Mouse (Mus musculus) heart, adult 18-20 months (tissue): ENCODE measurements around the gene Gpank1. TPM values are rescaled to one million over a fixed set of nuclear protein-coding genes. Genes with fewer than 3 reads are reported as not detected.

Source experiments
- DNase-seq, 2 experiments: peaks; one replicate each; pipeline ENCODE4 v3.0.0; 2021 to 2022; ENCODE audit warnings: mixed read lengths in 1 of 2
- total RNA-seq, 2 experiments: library from RNA; stranded (reverse); gene quantifications; 2 replicates each; pipeline ENCODE4 v1.2.3; 2021

Gene Gpank1
- total RNA-seq, 2 experiments from 2014 or later = 7.3 to 10.5 TPM

DNA sequence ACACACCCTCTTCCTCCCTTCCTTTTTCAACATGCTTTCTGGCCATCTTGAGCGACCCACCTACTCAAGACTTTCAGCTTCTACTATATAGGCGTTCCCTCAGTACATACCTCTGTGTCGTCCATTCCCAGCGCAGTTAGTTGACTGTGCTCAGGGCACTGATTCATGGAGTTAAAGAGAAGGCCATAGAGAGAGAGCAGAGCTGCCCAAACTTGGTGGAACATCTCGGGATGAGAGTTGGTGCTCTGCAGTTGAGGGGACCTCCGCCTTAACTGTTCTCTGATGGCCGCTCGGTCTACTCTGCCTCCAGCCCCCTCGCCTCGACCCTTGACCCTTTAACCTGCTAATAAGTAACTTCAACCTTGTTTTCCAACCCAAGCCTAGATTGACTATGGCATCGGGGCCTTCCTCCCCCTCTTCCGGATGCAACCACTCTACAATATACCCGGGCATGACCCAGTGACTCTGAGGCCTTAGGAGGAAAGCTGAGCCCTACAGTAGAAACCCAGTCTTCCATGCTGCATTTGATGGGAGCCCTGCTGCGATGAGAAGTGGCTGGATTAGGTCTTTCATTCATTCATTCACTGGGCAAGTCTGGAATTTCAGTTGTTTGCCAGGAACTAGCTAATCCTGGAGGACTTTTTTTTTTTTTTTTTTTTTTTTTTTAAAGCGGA, 10.4 kb downstream of the Gpank1 start, which contains the start of gene Apom:
Gene Apom, minus strand, starts transcription at position 551 of the 674 bp plus-strand sequence.
- no peak for DNase-seq

DNA sequence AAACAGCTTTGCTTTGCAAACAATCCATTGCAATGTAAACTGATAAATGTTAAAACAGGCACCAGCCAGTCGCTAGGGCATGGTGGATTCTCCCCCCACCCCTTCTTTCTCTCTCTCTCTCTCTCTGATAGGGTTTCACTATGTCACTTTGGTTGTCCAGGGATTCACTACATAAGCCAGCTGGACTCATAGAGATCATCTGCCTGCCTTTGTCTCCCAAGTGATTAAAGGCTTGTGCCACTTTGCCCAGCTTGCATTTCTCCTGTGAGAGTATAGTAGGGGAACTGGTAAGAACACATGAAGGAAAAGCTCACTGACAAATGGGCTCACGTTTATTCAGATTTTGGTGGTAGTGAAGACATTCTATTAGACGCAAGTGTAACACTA, 10.9 kb downstream of the Gpank1 start:
- DNase-seq = no peak

DNA sequence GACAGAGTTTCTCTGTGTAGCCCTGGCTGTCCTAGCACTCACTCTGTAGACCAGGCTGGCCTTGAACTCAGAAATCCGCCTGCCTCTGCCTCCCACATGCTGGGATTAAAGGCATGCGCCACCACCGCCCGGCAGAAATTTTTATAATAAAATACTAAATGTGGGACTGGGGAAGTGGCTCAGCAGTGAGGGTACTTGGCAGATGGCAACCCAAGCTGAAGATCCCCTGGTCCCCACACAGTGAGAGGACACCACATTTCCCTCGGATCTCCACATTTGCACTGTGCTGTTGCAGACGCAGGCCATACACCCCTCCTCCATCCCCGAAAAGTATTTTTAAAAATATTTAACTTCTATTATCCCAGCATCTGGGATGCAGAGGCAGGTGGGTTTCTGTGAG, 12.3 kb downstream of the Gpank1 start:
- no peak for DNase-seq

DNA sequence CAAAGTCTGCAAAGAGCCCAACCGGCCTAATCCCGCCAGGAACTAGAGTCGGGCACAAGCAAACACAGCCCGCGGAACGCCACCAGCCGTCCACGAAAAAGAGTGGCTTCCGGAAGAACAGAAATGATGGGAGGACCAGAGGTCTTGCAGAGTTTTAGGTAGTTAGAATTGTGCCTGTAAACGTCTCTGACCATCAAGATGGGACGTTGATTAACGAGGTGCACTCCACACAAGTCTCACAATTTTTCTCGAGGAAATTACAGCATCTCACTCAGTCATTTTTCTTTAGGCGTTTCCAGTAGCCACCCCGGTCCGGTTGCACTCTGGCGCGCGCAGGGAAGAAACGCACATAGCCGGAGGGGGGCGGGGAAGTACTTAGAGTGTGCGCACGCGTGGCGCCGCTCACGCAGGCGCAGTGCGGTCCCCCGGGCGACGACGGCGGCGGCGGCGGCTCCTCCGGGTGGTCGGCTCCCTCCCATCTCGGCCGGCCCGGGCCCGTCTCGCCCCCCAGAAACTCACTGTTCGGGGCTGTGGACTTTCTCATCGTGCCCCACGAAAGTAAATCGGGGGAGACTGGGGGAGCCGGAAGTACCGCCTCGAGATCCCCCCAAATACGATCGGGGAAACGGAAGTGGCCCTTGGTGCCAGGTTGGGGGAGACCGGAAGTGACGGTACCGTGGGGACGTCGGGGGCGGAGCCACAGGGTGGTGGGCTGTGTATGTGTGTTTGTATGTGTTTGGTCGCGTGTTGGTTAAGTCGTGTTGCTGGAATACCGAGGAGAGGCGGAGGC, 13.7 kb downstream of the Gpank1 start, which contains the start of gene Bag6:
Gene Bag6, plus strand, starts transcription at position 378 of the 790 bp plus-strand sequence.
- DNase-seq = peak; percentile 95 to 98

DNA sequence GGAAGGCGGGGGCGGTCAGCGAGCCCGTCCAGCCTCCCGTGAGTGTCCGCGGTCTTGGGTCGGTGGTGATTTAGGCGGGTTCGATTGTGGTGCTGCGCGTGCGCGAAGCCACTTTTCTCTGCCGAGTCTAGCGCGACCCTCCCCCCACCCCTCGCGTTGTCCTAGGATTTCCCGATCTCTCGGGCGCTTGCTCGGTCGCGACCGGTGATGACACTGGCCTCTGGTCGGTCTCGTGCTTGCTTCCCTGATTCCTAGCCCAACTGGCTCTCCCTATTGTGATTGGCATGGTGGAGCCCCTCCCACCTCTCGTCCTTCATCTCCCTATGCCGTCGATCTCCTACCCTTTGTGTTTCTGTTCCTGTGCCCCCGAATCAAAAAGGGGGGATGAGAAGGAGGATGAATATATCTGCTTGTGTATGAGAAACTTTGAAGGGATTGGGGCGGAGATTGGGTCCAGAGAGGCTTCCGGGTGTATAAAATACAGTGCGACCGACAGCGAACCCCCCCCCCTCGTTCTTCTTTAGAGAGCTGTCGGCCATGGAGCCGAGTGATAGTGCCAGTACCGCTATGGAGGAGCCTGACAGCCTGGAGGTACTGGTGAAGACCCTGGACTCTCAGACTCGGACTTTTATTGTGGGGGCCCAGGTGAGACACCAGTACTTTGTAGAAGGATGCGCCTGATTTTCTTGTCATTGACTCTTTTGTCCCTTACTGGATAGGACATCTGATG, 14.5 kb downstream of the Gpank1 start:
- no peak for DNase-seq

DNA sequence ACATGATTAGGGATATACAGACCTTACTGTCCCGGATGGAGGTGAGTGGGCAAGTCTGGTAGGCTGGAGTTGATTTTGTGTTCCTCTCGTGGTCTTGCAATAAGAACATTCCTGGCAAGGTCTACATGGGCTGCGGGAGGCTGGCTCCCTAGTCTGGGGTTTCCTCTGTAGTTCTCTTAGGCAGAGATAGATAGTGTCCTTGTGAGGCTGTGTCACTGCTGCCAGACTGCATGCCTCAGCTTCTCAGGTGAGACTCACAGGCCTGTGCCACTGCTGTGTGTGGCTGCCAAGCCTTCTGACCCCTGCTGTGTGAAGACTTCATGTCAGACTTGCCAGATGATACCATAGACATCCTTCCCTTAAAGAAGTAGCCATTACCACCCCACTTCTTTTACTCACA, 18.0 kb downstream of the Gpank1 start:
- DNase-seq = no peak

DNA sequence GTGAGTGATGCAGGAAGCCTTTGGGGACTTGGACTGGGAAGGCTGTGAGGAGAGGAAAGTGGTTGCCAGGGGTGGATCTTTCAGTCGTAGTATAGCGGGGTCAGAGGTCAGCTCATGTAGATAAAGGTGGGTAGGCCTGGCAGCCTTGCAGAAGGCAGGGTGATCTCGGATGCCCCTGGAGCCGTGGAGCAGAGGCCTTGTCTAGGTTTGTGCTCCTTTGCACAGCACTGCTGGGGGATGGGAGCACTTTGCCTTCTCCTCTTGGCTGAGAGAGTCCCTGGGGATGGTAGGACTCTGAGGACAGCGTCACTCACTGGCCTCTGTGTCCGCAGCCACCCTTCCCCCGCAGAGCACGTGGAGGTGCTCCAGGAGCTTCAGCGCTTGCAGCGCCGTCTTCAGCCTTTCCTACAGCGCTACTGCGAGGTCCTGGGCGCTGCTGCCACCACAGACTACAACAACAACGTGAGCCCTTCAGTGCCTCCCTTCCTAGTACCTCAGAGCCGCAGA, 19.3 kb downstream of the Gpank1 start:
- DNase-seq = no peak

DNA sequence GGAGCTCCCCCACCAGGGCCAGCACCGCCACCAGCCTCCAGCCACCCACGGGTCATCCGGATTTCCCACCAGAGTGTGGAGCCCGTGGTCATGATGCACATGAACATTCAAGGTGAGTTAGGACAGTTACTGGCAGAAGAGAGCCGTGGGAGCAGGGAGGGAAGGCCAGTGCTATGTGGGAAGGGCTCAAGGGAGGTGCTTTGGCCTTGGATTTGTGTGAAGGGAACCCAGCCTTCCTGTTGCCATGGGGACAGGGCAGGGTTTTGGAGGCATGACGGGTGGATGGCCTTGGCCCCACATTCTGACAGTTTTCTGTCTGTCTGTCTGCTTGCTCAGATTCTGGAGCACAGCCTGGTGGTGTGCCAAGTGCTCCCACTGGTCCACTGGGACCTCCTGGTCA, 20.7 kb downstream of the Gpank1 start:
- no peak for DNase-seq

DNA sequence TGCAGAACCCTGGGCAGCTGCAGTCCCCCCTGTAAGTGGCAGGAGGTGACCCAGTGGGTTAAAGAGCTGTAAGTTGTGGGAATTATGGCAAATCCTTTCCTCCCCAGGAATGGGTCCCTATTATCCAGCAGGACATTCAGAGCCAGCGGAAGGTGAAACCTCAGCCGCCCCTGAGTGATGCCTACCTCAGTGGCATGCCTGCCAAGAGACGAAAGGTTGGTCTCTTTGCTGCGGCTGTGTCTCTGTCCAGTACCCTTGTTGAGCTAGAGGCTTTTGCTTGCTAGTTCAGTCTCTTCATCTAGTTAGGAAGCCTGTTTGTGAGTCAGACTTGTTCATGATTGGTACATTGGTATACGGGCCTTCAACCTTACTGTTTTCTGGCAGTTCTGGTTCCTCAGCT, 24.9 kb downstream of the Gpank1 start:
- DNase-seq = no peak

DNA sequence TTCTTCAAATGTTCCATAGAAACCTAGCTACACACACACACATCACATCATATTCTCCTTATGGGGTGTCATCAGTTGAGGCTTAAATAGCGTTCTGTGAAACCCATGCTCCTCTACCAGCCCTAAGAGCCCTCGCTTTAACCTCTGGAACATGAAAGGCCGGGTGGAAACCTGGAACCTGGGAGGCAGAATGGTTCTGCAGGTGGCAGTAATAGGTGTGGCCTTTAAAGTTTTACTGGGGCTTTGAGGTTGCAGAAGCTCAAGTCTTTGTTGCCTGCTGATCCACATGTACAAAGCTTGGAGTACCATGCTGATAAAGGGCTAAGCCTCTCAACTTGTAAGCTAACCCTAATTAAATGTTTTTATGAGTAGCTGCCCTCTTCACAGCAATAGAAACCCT, 26.1 kb downstream of the Gpank1 start:
- no peak for DNase-seq

DNA sequence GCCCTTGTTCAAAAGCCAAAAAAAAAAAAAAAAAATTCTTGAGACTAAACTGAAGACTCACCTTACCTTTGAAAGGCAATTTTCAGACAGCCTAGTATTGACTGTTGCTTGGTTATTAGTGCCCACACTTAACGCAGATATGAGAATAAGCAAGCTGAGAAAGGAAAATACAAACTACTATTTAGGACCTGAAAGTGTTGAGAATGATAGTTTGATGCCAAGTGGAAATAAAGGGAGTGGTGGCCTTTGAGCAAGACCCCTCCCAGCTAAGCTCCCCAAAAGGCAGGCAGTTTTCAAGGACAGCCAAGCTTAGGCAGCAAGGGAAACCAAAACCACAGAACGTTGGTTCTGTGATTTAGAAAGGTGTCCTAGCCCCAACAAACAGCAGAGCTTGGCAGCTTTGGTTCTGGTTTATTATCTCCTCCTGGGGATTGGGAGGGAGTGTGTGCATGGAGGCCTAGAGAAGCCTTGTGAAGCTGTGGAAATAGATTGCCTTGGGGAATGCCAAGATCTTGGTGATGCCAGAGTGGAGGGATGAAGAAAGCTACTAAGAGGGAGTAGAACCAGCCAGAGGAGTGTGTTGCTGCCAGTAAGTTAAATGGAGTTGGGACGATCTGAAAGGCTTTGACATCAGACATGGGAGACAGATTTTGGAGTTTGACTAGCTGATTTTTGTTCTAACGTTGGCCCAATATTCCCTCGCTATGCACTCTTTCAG, 26.8 kb downstream of the Gpank1 start:
- DNase-seq = no peak

DNA sequence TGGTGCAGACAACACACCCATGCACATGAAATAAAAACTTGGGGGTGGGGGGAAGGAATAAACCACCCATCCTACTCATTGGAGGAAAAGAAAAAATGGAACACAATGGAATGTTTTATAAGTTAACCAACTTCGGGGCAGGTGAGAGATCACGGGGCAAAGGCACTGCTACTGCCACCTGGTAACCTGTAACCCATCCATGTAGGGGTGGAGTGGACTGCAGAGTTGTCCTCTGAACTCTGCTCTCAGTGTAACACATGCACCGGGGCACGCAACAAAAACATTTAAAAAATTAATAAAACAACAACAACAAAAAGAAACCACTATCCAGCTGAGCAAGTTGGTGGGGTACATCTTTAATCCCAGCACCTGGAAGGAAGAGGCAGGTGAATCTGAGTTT, 30.9 kb downstream of the Gpank1 start:
- DNase-seq = no peak

DNA sequence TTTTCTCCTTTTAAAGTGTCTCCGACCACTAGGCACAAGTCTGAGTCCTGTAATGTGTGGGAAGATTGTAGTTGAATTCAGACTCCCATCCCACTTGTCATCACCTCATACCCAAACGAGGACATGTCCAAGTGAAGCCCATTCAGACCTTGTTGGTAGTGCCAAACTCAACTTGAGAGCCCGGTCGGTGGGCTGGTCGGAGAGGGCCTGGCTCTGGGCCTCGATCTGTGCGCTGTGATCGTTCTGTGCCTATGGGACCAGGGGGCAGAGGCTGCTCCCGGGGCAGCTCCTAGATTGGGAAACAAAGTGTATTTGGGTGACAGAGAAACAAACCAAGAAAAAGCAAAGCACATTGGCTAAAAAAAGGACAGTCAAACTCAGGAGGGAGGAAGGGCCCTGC, 31.8 kb downstream of the Gpank1 start:
- no peak for DNase-seq

DNA sequence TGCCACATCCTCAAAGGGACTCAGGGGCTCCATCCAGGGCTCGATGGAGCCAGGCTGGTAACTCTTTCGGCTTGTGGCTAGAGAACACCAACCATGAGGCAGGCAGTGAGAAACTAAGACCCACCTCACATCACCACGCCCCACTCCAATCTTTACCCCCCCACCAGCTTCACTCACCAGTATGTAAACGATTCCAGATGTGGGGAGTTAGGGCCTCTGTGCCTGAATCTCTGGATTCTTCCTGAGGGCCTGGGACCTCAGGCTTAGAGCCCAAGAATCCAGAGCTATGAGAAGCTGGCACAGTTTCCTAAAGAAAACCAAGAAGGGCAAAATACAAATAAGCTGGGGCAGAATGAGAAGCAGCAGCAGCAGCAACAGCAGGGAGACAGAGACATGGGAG, 32.7 kb downstream of the Gpank1 start:
- DNase-seq = no peak

DNA sequence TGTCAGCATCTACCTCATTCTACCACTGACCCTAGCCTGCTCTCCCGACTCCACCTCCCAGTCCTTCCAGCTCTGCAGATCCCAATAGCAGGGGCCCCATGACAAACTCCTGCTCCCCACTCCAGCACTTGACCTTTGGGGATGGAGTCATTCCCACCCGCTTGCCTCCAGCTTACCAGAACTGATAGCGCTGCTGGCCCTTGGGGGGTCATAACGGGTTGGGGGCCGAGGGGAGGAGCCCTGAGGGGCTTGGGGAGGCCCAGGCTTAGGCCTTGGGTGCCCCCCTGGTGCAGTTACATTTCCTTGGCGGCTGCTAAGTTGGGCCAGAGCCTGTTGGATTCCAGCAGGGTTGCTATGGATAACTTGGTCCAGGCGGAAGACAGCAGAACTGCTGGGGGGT, 33.4 kb downstream of the Gpank1 start:
- DNase-seq = no peak

DNA sequence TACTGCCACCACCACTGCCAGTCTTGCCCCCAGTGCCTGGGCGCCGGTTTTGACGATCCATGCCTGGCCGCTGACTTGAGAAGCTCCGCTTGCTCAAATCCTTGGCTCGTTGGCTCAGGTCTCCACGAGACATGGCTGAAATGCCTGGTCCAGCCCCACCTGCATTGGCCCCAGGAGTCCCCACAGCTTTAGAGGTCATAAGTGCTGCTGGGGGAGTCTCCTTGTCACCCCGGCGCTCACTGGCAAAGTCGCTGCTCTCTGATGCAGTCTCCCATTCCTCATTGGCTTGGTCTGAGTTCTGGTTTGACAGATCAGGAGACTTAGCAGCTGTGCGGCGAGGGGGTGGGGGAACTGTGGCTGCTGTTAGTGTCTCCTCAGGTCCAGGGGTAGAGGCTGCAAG, 34.2 kb downstream of the Gpank1 start:
- DNase-seq = no peak

DNA sequence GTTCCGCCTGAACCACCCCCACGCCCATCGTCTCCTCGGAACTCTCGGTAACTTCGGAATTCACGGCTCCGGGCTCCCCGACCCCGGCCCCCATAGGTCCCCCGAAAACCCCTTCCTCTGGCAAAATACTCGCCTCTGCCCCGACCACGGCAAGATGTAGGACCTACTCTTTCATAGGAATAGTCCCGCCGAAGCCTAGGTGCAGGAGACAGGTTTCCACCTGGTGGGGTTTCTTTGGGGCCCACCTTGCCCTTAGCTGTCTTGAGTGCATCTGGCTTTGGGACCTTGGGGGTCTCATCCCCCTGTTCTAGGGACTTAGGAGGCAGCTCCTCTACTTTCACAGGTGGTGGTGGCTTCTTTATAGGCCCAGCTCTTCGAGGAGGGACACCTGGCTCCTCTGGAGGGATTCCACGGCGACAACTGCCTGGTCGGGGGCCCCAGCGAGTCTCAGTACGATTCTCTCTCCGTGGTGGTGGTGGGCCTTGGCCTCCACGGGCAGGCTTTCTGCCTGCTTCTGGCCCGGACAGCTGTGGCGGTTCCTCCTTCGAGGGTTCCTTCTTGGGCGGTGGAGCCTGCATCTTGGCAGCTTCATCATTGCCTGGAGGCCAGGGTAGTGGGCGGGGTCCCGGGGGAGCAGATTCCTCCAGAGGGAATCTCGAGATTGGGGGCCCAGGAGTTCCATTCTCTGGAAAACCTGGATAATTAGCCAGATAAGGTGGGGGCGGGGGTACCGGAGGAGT, 35.4 kb downstream of the Gpank1 start:
- DNase-seq = no peak

DNA sequence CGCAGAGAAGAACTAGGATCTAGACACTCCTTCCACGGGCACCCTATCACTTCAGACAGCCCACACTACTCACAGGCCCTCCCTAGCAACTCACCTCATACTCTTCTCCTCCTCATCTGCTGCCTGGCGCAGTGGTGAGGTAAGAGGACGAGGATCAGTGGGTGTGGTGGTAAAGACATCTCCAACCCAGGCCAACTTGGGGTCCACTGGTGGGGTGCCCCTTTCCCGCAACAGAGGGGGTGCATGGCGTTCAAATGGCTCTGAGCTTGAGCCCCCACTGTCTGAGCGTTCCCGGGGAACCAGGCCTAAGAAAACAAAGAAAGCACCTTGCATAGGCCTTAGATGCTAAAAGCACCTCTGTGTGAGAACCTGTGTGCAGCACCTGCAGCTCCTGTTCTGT, 36.0 kb downstream of the Gpank1 start:
- no peak for DNase-seq

DNA sequence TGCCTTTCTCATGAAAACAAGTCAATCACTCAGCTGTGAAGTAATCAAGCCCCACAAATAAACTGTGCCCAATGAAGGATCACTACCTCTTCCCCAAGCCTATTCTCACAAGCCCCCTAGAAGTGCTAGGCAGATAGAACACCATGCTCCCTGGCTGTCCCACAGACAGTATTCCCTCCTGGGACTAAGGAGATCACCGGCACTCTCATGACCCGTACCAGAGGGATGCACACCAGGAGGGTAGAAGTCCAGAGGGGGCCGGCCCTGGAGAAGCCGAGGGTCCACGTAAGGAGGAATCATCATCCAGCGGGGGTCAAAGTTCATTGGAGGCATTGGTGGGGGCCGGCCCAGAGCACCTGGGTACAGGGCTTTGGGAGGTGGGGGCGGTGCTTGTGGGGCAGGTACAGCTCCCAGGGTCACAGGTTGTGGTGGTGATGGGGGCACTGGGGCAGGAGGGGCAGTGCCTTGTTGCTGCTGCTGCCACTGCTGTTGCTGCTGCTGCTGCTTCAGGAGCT, 36.5 kb downstream of the Gpank1 start:
- no peak for DNase-seq

DNA sequence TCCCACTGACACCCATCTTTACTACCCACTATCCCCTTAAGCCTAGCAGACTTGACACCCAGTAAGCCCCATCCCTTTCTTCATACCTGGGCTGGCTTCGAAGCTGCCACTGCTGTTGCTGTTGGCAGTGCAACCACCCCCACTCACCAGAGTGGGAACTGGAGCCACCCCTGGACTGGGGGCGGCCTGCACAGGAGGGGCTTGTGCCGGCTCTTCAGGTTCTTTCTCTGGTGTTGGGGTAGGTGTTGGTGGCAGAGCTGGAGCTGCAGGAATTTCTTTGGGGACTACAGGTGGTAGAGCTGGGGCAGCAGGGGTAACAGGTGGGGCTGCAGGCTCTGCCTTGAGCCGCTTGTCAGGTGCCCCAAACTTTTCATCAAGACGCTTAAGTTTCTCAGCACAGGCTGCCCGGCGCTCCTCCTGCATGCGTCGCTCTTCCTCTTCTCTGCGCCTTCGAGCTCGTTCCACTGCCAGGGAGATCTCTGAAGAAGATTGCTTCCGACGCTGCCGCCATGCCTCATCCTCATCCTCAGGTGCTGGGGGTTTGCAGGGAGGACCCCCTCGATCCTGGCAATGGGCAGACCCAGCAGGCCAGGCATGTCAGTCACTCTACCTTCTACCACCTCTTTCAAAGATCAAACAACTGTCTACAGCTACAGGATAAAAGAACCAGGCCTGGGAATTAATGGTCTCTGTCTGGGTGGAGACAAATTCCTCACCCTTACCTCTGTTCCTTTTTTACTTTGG, 37.8 kb downstream of the Gpank1 start:
- no peak for DNase-seq

DNA sequence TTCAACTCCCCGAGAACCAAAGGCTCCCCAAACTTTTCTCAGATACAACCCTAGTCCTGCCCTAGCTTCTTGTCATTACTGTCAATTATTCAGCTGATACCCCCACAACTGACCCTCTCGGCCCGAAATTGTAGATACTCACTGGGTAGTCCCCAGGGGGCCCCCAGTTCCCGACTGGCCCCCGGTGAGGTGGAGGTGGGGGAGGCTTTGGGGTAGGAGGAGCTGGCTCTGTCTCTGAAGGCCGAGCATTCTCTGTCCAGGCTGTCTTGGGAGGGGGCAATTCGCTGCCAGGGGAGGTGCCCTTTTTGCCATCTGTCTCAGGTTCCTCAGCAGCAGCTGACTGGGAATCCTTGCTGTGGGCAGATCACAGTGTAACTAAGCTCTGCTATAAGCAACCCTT, 38.4 kb downstream of the Gpank1 start:
- DNase-seq = no peak
